Mouse (Mus musculus) limb, embryonic 11.5 days (tissue): ENCODE measurements around the gene Ints5. TPM values are rescaled to one million over a fixed set of nuclear protein-coding genes. Genes with fewer than 3 reads are reported as not detected.

ENCODE experiments used
- ATAC-seq: fragments of 200-750 bp; cut with Nextera tagmentation; 2 replicates; pipeline ENCODE4 v1.8.0; 2017; ENCODE audit warnings: low read depth; ENCODE audit not compliant: insufficient number of reproducible peaks, low FRiP score, low TSS enrichment
- DNase-seq: peaks from one replicate; pipeline ENCODE4 v3.0.0-alpha.2; 2015; ENCODE audit warnings: low spot score
- H3K27ac ChIP-seq: fragments of 300-500 bp; sonication (generic); replicated peaks from 2 replicates; pipeline ENCODE4 v1.5.1; 2014; ENCODE audit warnings: low read depth, mild to moderate bottlenecking, low read length
- H3K27me3 ChIP-seq: fragments of 300-500 bp; sonication (generic); 2 replicates; pipeline ENCODE4 v1.6.1; 2014; ENCODE audit warnings: mild to moderate bottlenecking, low read length, mixed read lengths; ENCODE audit not compliant: control insufficient read depth, insufficient read depth
- H3K36me3 ChIP-seq: fragments of 300-500 bp; sonication (generic); 2 replicates; pipeline ENCODE4 v1.6.1; 2014; ENCODE audit warnings: mild to moderate bottlenecking, low read length, moderate library complexity, mixed read lengths; ENCODE audit not compliant: control insufficient read depth, insufficient read depth
- H3K4me1 ChIP-seq: fragments of 300-500 bp; sonication (generic); 2 replicates; pipeline ENCODE4 v1.6.1; 2014; ENCODE audit warnings: low read length, mixed read lengths; ENCODE audit not compliant: control insufficient read depth, insufficient read depth
- H3K4me2 ChIP-seq: fragments of 300-500 bp; sonication (generic); 2 replicates; pipeline ENCODE4 v1.6.1; 2014; ENCODE audit warnings: low read depth, mild to moderate bottlenecking, moderate library complexity; ENCODE audit not compliant: severe bottlenecking
- H3K4me3 ChIP-seq: fragments of 300-500 bp; sonication (generic); 2 replicates; pipeline ENCODE4 v1.5.1; 2014; ENCODE audit warnings: low read depth, low read length
- H3K9ac ChIP-seq: fragments of 300-500 bp; sonication (generic); 2 replicates; pipeline ENCODE4 v1.6.1; 2014; ENCODE audit warnings: mild to moderate bottlenecking, low read length
- H3K9me3 ChIP-seq: fragments of 300-500 bp; sonication (generic); 2 replicates; pipeline ENCODE4 v1.6.1; 2016; ENCODE audit warnings: low read length; ENCODE audit not compliant: control insufficient read depth
- WGBS: fragments of 180-500 bp; shearing (Covaris S2); extraction: QIAGEN DNeasy Blood & Tissue Kit; methylation state at CpG from one replicate; pipeline ENCODE4 v1.1.7; 2014; 5-methylcytosine and 5-hydroxymethylcytosine counted together
- polyA plus RNA-seq: library from polyadenylated mRNA; unstranded; fragments of >200 nt; fragmentation: Nextera tagmentation; extraction: Ambion mirVana; gene quantifications from 2 replicates; pipeline ENCODE4 v1.2.1, GENCODE M21; 2014

Gene Ints5
- polyA plus RNA-seq, 1 experiment from 2014 or later = 39.2 TPM

- Histone ChIP-seq H3K9me3 (no peaks in the 10 kb centered on the region), H3K27me3 (no peaks in the 10 kb centered on the region), H3K27ac (no peak overlapping the region), H3K4me3 (no peak overlapping the region), H3K4me1 (no peaks in the 10 kb centered on the region), H3K4me2 (no peak overlapping the region), H3K36me3 (peaks cover 48% of the 10 kb centered on the region), H3K9ac (no peak overlapping the region)
- WGBS = 92% methylated on average over 3 of the region's 3 CpGs
- DNase-seq = no peak
- no peak for ATAC-seq
Observed at GRCm38 (mm10) chr19:8914212-8914611, 21.4 kb downstream of the Ints5 start.

- no peaks in the 10 kb centered on the region for H3K27me3 ChIP-seq
- no peaks in the 10 kb centered on the region for H3K9me3 ChIP-seq
- H3K4me1 ChIP-seq = no peaks in the 10 kb centered on the region
- ATAC-seq = no peak
- no peak overlapping the region for H3K27ac ChIP-seq
- peaks cover 21% of the 10 kb centered on the region; the same call in 1 of the 2 replicates for H3K36me3 ChIP-seq
- H3K4me3 ChIP-seq = no peak overlapping the region
- H3K4me2 ChIP-seq = no peak overlapping the region
- no peak for DNase-seq
- H3K9ac ChIP-seq = no peak overlapping the region
- 95% methylated on average over 3 of the region's 3 CpGs for WGBS
Observed at GRCm38 (mm10) chr19:8919000-8919399, 26.2 kb downstream of the Ints5 start.

GRCm38 (mm10) chr19:8919684-8920072 lies 26.9 kb downstream of the Ints5 start:
- Histone ChIP-seq H3K27ac (peak overlapping the region; percentile 42; the same call in 1 of the 2 replicates), H3K27me3 (no peaks in the 10 kb centered on the region), H3K4me2 (peak overlapping the region; percentile 66), H3K36me3 (peaks cover 14% of the 10 kb centered on the region; the same call in 1 of the 2 replicates), H3K9me3 (no peaks in the 10 kb centered on the region), H3K9ac (no peak overlapping the region), H3K4me1 (no peaks in the 10 kb centered on the region), H3K4me3 (peak overlapping the region; percentile 77)
- no peak for DNase-seq
- WGBS = 72% methylated on average over 6 of the region's 6 CpGs
- ATAC-seq = no peak

- H3K4me2 ChIP-seq = peak within 1 kb of the TSS; percentile 66
- H3K36me3 ChIP-seq = peaks cover 10% of the 10 kb centered on the region; the same call in 1 of the 2 replicates
- 4% methylated on average over 50 of the region's 50 CpGs for WGBS
- ATAC-seq (peak; percentile 95), DNase-seq (peak; percentile 96)
- H3K9me3 ChIP-seq = no peaks in the 10 kb centered on the region
- peak within 1 kb of the TSS; percentile 47 for H3K9ac ChIP-seq
- H3K4me3 ChIP-seq = peak within 1 kb of the TSS; percentile 77
- no peaks in the 10 kb centered on the region for H3K27me3 ChIP-seq
- no peaks in the 10 kb centered on the region for H3K4me1 ChIP-seq
- H3K27ac ChIP-seq = peak within 1 kb of the TSS; percentile 81
Observed at GRCm38 (mm10) chr19:8920073-8920736, 27.4 kb downstream of the Ints5 start, which contains the start of gene B3gat3. Gene B3gat3 (plus strand): TSS chr19:8920374.

GRCm38 (mm10) chr19:8920836-8921291 lies 28.1 kb downstream of the Ints5 start:
- DNase-seq = peak; percentile 43
- Histone ChIP-seq H3K27ac (peak overlapping the region; percentile 81), H3K27me3 (no peaks in the 10 kb centered on the region), H3K4me1 (no peaks in the 10 kb centered on the region), H3K36me3 (peaks cover 4% of the 10 kb centered on the region; the same call in 1 of the 2 replicates), H3K9me3 (no peaks in the 10 kb centered on the region), H3K4me2 (peak overlapping the region; percentile 66), H3K4me3 (peak overlapping the region; percentile 77), H3K9ac (peak overlapping the region; percentile 47)
- 3% methylated on average over 6 of the region's 6 CpGs for WGBS
- 0 out of 2 replicates have a peak, but pooled peaks have one; percentile 11 for ATAC-seq

GRCm38 (mm10) chr19:8921741-8922140 lies 28.9 kb downstream of the Ints5 start:
- 74% methylated on average over 9 of the region's 9 CpGs for WGBS
- Histone ChIP-seq H3K9ac (no peak overlapping the region), H3K9me3 (no peaks in the 10 kb centered on the region), H3K27ac (no peak overlapping the region), H3K4me3 (no peak overlapping the region; the same call in 1 of the 2 replicates), H3K36me3 (peaks cover 2% of the 10 kb centered on the region; the same call in 1 of the 2 replicates), H3K4me1 (no peaks in the 10 kb centered on the region), H3K27me3 (no peaks in the 10 kb centered on the region), H3K4me2 (peak overlapping the region; percentile 66; the same call in 1 of the 2 replicates)
- ATAC-seq (no peak), DNase-seq (no peak)

- H3K27ac ChIP-seq = no peak overlapping the region
- H3K27me3 ChIP-seq = no peaks in the 10 kb centered on the region
- no peaks in the 10 kb centered on the region for H3K9me3 ChIP-seq
- H3K36me3 ChIP-seq = peaks cover 8% of the 10 kb centered on the region; the same call in 1 of the 2 replicates
- 84% methylated on average over 2 of the region's 2 CpGs for WGBS
- H3K4me1 ChIP-seq = peaks cover 9% of the 10 kb centered on the region; the same call in 1 of the 2 replicates
- H3K9ac ChIP-seq = no peak overlapping the region
- no peak for ATAC-seq
- no peak for DNase-seq
- H3K4me2 ChIP-seq = no peak overlapping the region
- H3K4me3 ChIP-seq = no peak overlapping the region
Observed at GRCm38 (mm10) chr19:8926766-8927165, 34.0 kb downstream of the Ints5 start.

- WGBS = 89% methylated on average over 12 of the region's 12 CpGs
- DNase-seq (no peak), ATAC-seq (no peak)
- H3K27ac ChIP-seq = no peak overlapping the region
- peaks cover 9% of the 10 kb centered on the region; the same call in 1 of the 2 replicates for H3K4me1 ChIP-seq
- H3K36me3 ChIP-seq = peaks cover 8% of the 10 kb centered on the region; the same call in 1 of the 2 replicates
- H3K4me2 ChIP-seq = no peak overlapping the region
- H3K9me3 ChIP-seq = no peaks in the 10 kb centered on the region
- H3K27me3 ChIP-seq = no peaks in the 10 kb centered on the region
- no peak overlapping the region for H3K9ac ChIP-seq
- no peak overlapping the region for H3K4me3 ChIP-seq
Observed at GRCm38 (mm10) chr19:8927891-8928525, 35.2 kb downstream of the Ints5 start.
